Mouse (Mus musculus) layer of hippocampus, postnatal 25 days (tissue): ENCODE data around the gene Anapc4. TPM values are rescaled to one million over a fixed set of nuclear protein-coding genes. Genes with fewer than 3 reads are reported as not detected.

ENCODE experiments used
- total RNA-seq, 2 experiments: library from RNA; stranded (reverse); gene quantifications; 2 replicates each; pipeline ENCODE4 v1.2.3; 2021

Gene Anapc4
- total RNA-seq, 2 experiments from 2014 or later: 66.5 to 78.4 TPM

Other genes with a start within 250 kb of the Anapc4 start
- 10 to 100 TPM in 1 of 2 experiments, 1 to 10 TPM in 1; 8.3 to 10.4 TPM for gene Sepsecs, start 164.3 kb upstream of the Anapc4 start, total RNA-seq
- gene Pi4k2b, start 92.4 kb upstream of the Anapc4 start, total RNA-seq: 1 to 10 TPM; 1.2 to 2.0 TPM
- 1 to 10 TPM; 9.4 to 9.8 TPM for gene Zcchc4, start 58.6 kb upstream of the Anapc4 start, total RNA-seq
- not detected for gene Slc34a2, start 204.1 kb downstream of the Anapc4 start, total RNA-seq